Mouse (Mus musculus): ENCODE measurements around the gene Pdia4.
"Not testable (repeated sequence)": the region's sequence is repeated elsewhere in the genome, so short reads cannot be mapped to it uniquely, and the experiment has no call there.

DNA sequence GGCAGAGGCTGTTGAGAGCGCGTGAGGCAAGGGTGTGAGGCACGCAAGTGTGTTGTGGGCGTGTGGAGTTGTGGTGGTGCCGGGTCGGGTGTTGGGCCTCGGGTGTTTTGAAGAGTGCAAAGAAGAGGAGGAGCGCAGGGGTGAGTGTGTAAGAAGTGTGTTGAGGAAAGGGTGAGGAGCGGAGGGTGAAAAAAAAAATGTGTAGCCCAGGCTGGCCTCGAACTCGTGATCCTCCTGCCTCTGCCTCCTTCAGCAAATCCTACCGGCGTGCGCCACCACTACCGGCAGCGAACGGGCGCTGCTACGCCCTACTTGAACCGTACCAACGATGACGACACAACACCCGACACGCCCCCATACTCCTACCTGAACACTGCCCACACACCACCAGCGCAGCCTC is 64.9 kb downstream of the Pdia4 start:
- not testable (repeated sequence) for TF ChIP-seq CTCF (IDR thresholded peaks at IDR 0.05; ENCODE audit: control insufficient read depth, insufficient read depth, insufficient replicate concordance, low read depth, low read length); POLR2A (IDR thresholded peaks at IDR 0.05; ENCODE audit: control insufficient read depth, low read depth, low read length)

Measured in testis, adult 2 months (tissue).